Mouse (Mus musculus): Measurements from ENCODE around the gene Mlycd.
"Not testable (repeated sequence)": the region's sequence is repeated elsewhere in the genome, so short reads cannot be mapped to it uniquely, and the experiment has no call there.

- TF ChIP-seq POLR2A, CTCF (IDR thresholded peaks at IDR 0.05; ENCODE audit: insufficient read depth, low read depth, low read length): not testable (repeated sequence)
Measured at GRCm38 (mm10) chr8:119356631-119357030, 38.0 kb upstream of the Mlycd start.
